ENCODE assay signal across 9 mouse cellular contexts in the genomic region with DNA sequence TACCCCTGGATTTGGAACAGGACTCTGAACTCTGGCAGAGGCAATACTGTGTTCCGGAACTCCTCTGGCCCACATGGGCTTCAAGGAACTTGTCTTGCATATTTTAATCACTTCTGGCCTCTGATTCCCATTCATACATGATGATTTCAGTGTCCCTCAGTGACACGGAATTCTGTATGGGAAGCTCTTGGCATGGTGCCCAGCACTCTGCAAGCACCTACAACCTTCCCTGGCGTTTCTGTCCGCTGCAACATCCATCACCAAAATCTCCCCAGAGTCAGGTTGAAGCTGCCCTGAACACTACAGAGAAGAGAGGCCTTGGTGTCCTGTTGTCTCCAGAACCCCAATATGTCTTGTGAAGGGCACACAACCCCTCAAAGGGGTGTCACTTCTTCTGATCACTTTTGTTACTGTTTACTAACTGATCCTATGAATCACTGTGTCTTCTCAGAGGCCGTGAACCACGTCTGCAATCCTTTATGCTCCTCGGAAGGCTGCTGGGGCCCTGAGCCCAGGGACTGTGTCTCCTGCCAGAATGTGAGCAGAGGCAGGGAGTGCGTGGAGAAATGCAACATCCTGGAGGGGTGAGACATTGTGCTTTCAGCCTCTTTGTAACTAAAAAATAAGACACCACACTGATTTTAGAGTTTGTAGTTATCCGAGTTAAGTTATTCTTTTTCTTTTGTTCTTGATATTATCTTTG.
DNase-seq lines count a peak whose midpoint lies in the region; ATAC-seq lines count a peak whose summit lies in the region.
"Had no signal": no experiment of that assay in that cellular context is flagged by ENCODE, and none has a peak within 500 bp of the region (broad histone marks: within the 10 kb centered on the region; RNA-seq: fewer than 3 reads in every experiment).

No protein-coding gene starts in this region.

- no peaks in the 10 kb centered on the region for H3K36me3 ChIP-seq in forebrain, embryonic 14.5 days (ENCODE audit: control insufficient read depth, insufficient read depth, low read length)
- no peaks in the 10 kb centered on the region for H3K36me3 ChIP-seq in forebrain, embryonic 12.5 days (replicated peaks)
- H3K36me3 ChIP-seq in embryonic facial prominence, embryonic 15.5 days = 0 out of 2 replicates have a peak, but pooled peaks cover 8% of the 10 kb centered on the region

- peak; percentile 32 for DNase-seq in forebrain, embryonic 14.5 days (ENCODE audit: low spot score)
- DNase-seq in kidney, postnatal 14 days = peak; percentile 34
- no peak for DNase-seq in kidney, adult 9 months
- DNase-seq in MN1 (ENCODE audit: low spot score) = peak; percentile 42
- no peak for DNase-seq in thymus, postnatal 0 days (ENCODE audit: low spot score)

- WGBS in forebrain, embryonic 14.5 days = 49% methylated on average over 9 of the region's 9 CpGs
- 55% methylated on average over 9 of the region's 9 CpGs for WGBS in forebrain, embryonic 12.5 days
- WGBS in embryonic facial prominence, embryonic 15.5 days = 46% methylated on average over 9 of the region's 9 CpGs

- no peak overlapping the region for H3K4me3 ChIP-seq in forebrain, embryonic 14.5 days (ENCODE audit: low read depth, low read length)
- H3K4me3 ChIP-seq in forebrain, embryonic 12.5 days (replicated peaks) = no peak overlapping the region
- no peak overlapping the region for H3K4me3 ChIP-seq in embryonic facial prominence, embryonic 15.5 days (replicated peaks)

- H3K27ac ChIP-seq in forebrain, embryonic 14.5 days (ENCODE audit: low read depth, low read length) = no peak overlapping the region
- H3K27ac ChIP-seq in forebrain, embryonic 12.5 days = no peak overlapping the region
- H3K27ac ChIP-seq in embryonic facial prominence, embryonic 15.5 days (replicated peaks) = 0 out of 2 replicates have a peak overlapping the region, but pooled peaks have one; percentile 39

- H3K9me3 ChIP-seq in forebrain, embryonic 14.5 days (replicated peaks; ENCODE audit: control insufficient read depth, low read length) = no peaks in the 10 kb centered on the region
- H3K9me3 ChIP-seq in forebrain, embryonic 12.5 days = no peaks in the 10 kb centered on the region
- H3K9me3 ChIP-seq in embryonic facial prominence, embryonic 15.5 days (replicated peaks) = no peaks in the 10 kb centered on the region

- no peak for ATAC-seq in forebrain, embryonic 14.5 days
- no peak for ATAC-seq in forebrain, embryonic 12.5 days (ENCODE audit: low FRiP score)
- ATAC-seq in embryonic facial prominence, embryonic 15.5 days (ENCODE audit: insufficient number of reproducible peaks, low FRiP score, low TSS enrichment, low read depth) = no peak
- no peak for ATAC-seq in activated CD4-positive, CD25-positive, alpha-beta regulatory T cell, adult 4 months
- ATAC-seq: CD4-positive, CD25-positive, alpha-beta regulatory T cell, adult 4 months had no signal

- H3K27me3 ChIP-seq in forebrain, embryonic 14.5 days (replicated peaks; ENCODE audit: control insufficient read depth, insufficient read depth, low read length) = no peaks in the 10 kb centered on the region
- H3K27me3 ChIP-seq in forebrain, embryonic 12.5 days = no peaks in the 10 kb centered on the region
- no peaks in the 10 kb centered on the region for H3K27me3 ChIP-seq in embryonic facial prominence, embryonic 15.5 days

- H3K9ac ChIP-seq in forebrain, embryonic 14.5 days (ENCODE audit: low read length) = no peak overlapping the region
- no peak overlapping the region for H3K9ac ChIP-seq in forebrain, embryonic 12.5 days
- H3K9ac ChIP-seq in embryonic facial prominence, embryonic 15.5 days = no peak overlapping the region

- no peaks in the 10 kb centered on the region for H3K4me1 ChIP-seq in forebrain, embryonic 14.5 days (ENCODE audit: control insufficient read depth, insufficient read depth, low read length)
- H3K4me1 ChIP-seq in forebrain, embryonic 12.5 days = no peaks in the 10 kb centered on the region
- H3K4me1 ChIP-seq in embryonic facial prominence, embryonic 15.5 days = no peaks in the 10 kb centered on the region

- H3K4me2 ChIP-seq in forebrain, embryonic 14.5 days (ENCODE audit: low read length) = no peak overlapping the region
- no peak overlapping the region for H3K4me2 ChIP-seq in forebrain, embryonic 12.5 days
- H3K4me2 ChIP-seq in embryonic facial prominence, embryonic 15.5 days (replicated peaks) = no peak overlapping the region

Comparison
In these comparisons a context has a peak if more than half of its experiments do, and no peak if none do; other contexts are left out.
1. DNase-seq: peak in forebrain, embryonic 14.5 days (single experiment), kidney, postnatal 14 days (single experiment) and MN1 (single experiment); none in kidney, adult 9 months (single experiment) and thymus, postnatal 0 days (single experiment).